Mouse (Mus musculus): ENCODE data around the gene Gimap9. TPM values are rescaled to one million over a fixed set of nuclear protein-coding genes. Genes with fewer than 3 reads are reported as not detected.
"Not testable (repeated sequence)": the region's sequence is repeated elsewhere in the genome, so short reads cannot be mapped to it uniquely, and the experiment has no call there.

Gene Gimap9
- polyA plus RNA-seq, 1 experiment from 2014 or later = 16.1 TPM

DNA sequence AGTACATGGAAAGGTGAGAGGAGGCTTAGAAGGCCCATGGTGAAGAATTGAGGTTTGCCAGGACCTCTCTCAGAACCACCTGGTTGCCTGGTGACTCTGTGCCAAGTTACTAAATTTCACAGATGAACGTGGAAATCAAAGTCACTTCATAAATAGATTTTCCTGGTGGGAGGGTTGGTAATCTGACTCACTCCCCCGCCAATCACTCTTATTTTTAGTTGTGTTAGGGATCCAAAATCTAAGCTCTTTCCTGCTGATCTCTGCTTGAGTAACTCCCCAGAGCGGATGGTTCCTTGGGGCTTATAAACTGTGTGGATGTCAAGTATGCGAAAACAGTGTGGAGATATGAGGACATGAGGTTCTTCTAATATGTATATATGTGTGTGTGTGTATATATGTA, 6.3 kb downstream of the Gimap9 start:
- WGBS = 73% methylated on average over 4 of the region's 4 CpGs
- Histone ChIP-seq H3K27ac (peak overlapping the region; percentile 48), H3K9me3 (no peaks in the 10 kb centered on the region), H3K36me3 (no peaks in the 10 kb centered on the region), H3K4me1 (no peaks in the 10 kb centered on the region), H3K9ac (no peak overlapping the region), H3K27me3 (no peaks in the 10 kb centered on the region), H3K4me3 (no peak overlapping the region), H3K4me2 (no peak overlapping the region)
- no peak for ATAC-seq (ENCODE audit: borderline replicate concordance, extremely low read depth, low FRiP score, low TSS enrichment)

DNA sequence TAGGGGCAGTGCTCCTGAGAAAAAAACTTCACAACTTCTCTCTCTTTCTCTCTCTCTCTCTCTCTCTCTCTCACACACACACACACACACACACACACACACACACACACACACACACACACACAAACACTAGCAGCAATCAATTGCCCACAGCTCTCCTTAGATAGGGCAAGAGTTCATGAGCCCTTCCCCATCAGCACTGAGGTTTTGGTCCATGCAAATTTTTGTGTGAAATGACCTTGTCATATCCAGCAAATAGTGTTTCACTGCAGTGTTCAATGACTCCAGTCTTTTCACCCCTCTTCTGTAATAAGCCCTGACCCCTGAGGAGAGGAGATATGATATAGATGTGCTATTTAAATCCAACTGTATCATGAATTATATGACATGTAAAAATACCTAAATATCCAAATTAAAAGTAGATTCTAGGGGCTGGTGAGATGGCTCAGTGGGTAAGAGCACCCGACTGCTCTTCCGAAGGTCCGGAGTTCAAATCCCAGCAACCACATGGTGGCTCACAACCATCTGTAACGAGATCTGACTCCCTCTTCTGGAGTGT, 7.4 kb downstream of the Gimap9 start:
- WGBS = 85% methylated on average over 4 of the region's 4 CpGs
- ATAC-seq (ENCODE audit: borderline replicate concordance, extremely low read depth, low FRiP score, low TSS enrichment); H3K4me3 ChIP-seq; H3K27me3 ChIP-seq; H3K4me1 ChIP-seq; H3K9ac ChIP-seq; H3K9me3 ChIP-seq; H3K27ac ChIP-seq; H3K4me2 ChIP-seq; H3K36me3 ChIP-seq: not testable (repeated sequence)

DNA sequence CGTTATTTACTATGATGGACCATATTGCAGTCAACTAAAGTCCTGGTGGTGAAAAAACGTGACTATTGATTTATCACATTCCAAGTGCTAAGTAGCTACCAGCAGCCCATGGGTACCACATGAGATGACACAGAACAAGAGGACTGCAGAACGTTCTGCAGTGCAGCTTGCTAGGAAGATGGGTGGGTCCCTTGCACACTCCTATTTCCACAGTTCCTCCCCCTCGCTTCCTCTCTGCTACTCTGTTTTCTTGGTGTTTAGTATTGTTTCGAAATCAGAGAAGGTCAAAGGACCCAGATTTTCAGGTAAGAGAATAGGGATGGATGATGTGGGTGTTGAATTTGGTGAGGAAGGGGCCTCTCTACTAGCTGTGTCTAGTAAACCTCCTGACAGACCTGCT, 8.4 kb downstream of the Gimap9 start, which contains the start of gene Gimap4:
Gene Gimap4, plus strand, starts transcription at position 231 of the 400 bp plus-strand sequence.
- WGBS = 62% methylated on average over 5 of the region's 5 CpGs
- ATAC-seq (ENCODE audit: borderline replicate concordance, extremely low read depth, low FRiP score, low TSS enrichment) = no peak
- H3K4me1 ChIP-seq = no peaks in the 10 kb centered on the region
- no peaks in the 10 kb centered on the region for H3K27me3 ChIP-seq
- H3K4me2 ChIP-seq = peak within 1 kb of the TSS; percentile 16; the same call in 1 of the 2 replicates
- peak within 1 kb of the TSS; percentile 66 for H3K27ac ChIP-seq
- no peaks in the 10 kb centered on the region for H3K36me3 ChIP-seq
- H3K4me3 ChIP-seq = peak within 1 kb of the TSS; percentile 7; the same call in 1 of the 2 replicates
- H3K9me3 ChIP-seq = no peaks in the 10 kb centered on the region
- H3K9ac ChIP-seq = no peak within 1 kb of the TSS

DNA sequence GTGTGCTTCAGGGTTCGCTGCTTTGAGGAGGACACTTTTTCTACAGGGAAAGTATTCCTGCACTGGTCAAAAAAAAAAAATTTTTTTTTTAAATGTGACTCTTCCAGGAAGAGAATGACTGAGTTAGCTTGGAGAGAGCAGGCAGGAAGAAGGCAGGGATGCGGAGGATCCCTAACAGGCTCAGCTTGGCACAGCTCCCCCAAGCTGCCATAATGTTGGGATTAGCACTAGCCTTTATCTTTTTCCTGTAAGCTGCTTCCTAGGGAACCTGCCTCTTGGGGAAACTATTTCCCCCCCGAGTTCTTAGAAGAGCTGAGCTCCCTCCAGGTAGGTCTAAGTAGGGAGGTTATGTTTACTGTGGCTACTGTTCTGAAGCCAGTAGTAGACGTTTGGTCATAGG, 8.9 kb downstream of the Gimap9 start:
- no peak for ATAC-seq (ENCODE audit: borderline replicate concordance, extremely low read depth, low FRiP score, low TSS enrichment)
- H3K27ac ChIP-seq = peak overlapping the region; percentile 66
- H3K4me2 ChIP-seq = peak overlapping the region; percentile 16; the same call in 1 of the 2 replicates
- H3K9me3 ChIP-seq = no peaks in the 10 kb centered on the region
- WGBS = 49% methylated on average over 4 of the region's 4 CpGs
- no peaks in the 10 kb centered on the region for H3K4me1 ChIP-seq
- H3K4me3 ChIP-seq = peak overlapping the region; percentile 7; the same call in 1 of the 2 replicates
- H3K9ac ChIP-seq = no peak overlapping the region
- H3K27me3 ChIP-seq = no peaks in the 10 kb centered on the region
- H3K36me3 ChIP-seq = no peaks in the 10 kb centered on the region

DNA sequence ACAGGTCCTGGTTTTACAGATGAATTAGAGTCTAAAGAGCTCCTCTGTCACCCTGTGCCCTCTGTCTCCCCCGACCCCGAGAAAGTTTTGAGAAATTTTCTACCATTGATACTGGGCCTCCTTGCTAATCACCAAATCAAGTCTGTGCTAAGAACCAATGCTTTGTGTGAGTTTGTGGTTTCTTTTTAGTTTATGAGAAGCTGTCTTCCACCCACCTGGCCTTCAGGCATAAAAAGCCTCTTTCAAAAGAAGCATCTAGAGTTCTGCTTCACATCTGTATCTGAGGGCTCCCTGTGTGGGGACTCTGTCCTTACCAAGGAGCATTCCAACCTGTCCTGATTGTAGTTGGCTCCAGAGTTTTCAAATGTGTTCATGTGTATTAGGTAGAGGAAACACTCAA, 9.3 kb downstream of the Gimap9 start:
- Histone ChIP-seq H3K9ac (no peak overlapping the region), H3K4me3 (peak overlapping the region; percentile 7; the same call in 1 of the 2 replicates), H3K9me3 (no peaks in the 10 kb centered on the region), H3K4me1 (no peaks in the 10 kb centered on the region), H3K27ac (peak overlapping the region; percentile 66), H3K36me3 (no peaks in the 10 kb centered on the region), H3K4me2 (peak overlapping the region; percentile 11; the same call in 1 of the 2 replicates), H3K27me3 (no peaks in the 10 kb centered on the region)
- 76% methylated on average over 2 of the region's 2 CpGs for WGBS
- ATAC-seq (ENCODE audit: borderline replicate concordance, extremely low read depth, low FRiP score, low TSS enrichment) = no peak

DNA sequence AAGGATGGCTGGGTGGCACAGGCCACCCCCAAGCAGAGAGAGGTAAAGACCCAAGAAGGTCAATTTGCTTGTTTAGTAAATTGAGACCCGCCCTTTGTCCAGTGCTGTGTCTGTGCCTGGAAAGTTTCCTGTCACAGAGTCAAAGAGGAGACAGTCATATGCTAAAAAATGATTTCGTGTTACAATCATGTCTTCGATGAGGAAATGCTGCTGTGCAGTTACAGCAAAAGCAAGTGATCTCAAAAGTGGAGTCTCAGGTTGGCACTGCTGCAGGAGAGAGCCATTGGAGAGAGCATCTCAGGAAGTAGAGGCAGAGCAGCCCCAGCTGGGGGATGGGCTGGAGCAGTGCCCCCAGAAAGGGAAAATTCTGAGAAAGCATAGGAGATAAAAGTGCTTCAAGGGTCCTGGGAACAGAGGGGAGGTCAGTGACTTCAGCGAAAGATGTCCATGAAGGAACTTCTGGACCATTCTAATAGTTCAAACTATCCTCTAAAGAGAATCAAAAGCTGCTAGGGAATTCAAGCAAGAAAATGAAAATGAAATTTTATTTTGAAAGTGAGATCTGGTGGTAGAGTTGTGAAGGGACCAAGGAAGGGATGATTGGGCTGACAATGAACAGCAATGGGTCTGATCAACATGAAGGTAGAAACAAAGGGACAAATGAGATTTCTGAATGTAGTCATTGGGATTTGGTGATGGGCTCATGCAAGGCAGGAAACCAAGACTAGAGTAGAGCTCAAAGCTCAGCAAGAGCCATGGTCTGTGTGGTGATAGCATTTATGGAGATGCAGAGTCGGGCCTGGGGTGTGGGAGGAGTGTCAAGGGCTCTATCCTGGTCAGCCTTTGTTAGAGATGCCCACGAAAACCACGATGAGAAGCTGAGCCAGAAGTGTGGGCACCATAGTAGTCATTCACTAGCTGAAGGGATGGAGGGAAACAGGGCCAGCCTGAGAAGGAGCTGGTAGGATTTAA, 10.1 kb downstream of the Gimap9 start:
- Histone ChIP-seq H3K36me3 (no peaks in the 10 kb centered on the region), H3K9me3 (no peaks in the 10 kb centered on the region), H3K4me2 (peak overlapping the region; percentile 11; the same call in 1 of the 2 replicates), H3K4me3 (no peak overlapping the region), H3K9ac (no peak overlapping the region), H3K27me3 (no peaks in the 10 kb centered on the region), H3K27ac (no peak overlapping the region), H3K4me1 (no peaks in the 10 kb centered on the region)
- 66% methylated on average over 7 of the region's 7 CpGs for whole genome bisulfite sequencing
- no peak for ATAC-seq (ENCODE audit: borderline replicate concordance, extremely low read depth, low FRiP score, low TSS enrichment)

DNA sequence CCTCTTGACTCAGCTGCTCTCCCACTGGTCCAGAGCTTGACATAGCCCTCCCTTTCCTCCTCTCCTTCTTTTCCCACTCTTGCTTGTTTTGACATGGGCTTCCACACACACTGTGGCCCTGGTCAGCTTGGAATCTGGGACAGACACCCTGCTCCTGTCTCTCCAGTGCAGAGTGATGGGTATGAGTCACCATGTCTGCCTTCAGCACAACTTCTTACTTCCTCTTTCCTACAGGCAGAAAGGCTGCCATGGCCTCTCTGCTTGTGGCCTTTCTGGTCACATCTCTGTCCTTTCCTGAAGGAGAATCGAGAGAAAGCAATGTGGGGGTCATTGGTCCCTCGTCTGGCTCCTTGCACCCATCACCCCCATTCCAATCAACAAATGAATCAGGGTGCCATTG, 11.1 kb downstream of the Gimap9 start:
- no peak for ATAC-seq (ENCODE audit: borderline replicate concordance, extremely low read depth, low FRiP score, low TSS enrichment)
- no peak overlapping the region for H3K9ac ChIP-seq
- no peak overlapping the region for H3K4me3 ChIP-seq
- H3K4me1 ChIP-seq = no peaks in the 10 kb centered on the region
- H3K27ac ChIP-seq = no peak overlapping the region
- WGBS = 69% methylated on average over 2 of the region's 2 CpGs
- H3K36me3 ChIP-seq = no peaks in the 10 kb centered on the region
- H3K9me3 ChIP-seq = no peaks in the 10 kb centered on the region
- H3K4me2 ChIP-seq = no peak overlapping the region
- no peaks in the 10 kb centered on the region for H3K27me3 ChIP-seq

DNA sequence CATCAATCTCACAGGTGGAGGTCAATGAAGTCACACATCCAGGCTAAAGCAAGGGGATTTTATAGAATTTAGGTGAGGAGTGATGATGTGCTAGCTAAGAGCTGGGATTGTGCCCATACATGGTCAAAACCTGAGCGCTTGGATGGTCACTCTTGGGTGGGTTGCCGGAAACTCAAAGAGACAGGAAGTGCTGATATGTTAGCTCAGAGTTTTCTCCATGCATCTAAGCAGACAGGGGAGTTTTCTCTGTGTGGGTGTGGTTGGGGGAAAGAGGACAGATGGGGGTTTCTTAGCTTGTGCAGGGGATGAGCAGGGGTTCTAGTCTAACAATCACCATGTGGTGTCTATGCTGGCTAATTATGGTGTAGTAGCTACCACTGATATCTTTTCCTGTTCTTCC, 13.4 kb downstream of the Gimap9 start:
- WGBS = 72% methylated on average over 2 of the region's 2 CpGs
- Histone ChIP-seq H3K9ac (no peak overlapping the region), H3K4me2 (no peak overlapping the region), H3K36me3 (no peaks in the 10 kb centered on the region), H3K4me3 (no peak overlapping the region), H3K4me1 (no peaks in the 10 kb centered on the region), H3K27me3 (no peaks in the 10 kb centered on the region), H3K9me3 (no peaks in the 10 kb centered on the region), H3K27ac (no peak overlapping the region)
- no peak for ATAC-seq (ENCODE audit: borderline replicate concordance, extremely low read depth, low FRiP score, low TSS enrichment)

DNA sequence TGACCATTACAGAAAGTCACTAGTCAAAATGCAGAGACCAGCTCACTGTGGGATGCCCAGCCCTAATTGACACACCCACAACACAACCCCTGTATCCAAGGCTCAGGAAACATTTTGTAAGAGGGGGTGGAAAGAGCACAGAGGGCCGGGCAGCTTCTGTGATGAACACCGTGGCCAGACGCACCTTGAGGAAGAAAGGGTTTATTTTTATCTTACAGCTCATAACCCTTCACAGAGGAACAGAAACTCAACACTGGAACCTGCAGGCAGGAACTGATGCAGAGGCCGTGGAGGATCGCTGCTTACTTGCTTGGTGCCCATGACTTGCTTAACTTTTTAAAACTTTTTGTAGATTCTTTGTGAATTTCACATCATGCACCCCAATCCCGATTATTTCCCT, 17.0 kb downstream of the Gimap9 start:
- 82% methylated on average over 6 of the region's 6 CpGs for WGBS
- ATAC-seq (ENCODE audit: borderline replicate concordance, extremely low read depth, low FRiP score, low TSS enrichment) = no peak
- no peaks in the 10 kb centered on the region for H3K4me1 ChIP-seq

DNA sequence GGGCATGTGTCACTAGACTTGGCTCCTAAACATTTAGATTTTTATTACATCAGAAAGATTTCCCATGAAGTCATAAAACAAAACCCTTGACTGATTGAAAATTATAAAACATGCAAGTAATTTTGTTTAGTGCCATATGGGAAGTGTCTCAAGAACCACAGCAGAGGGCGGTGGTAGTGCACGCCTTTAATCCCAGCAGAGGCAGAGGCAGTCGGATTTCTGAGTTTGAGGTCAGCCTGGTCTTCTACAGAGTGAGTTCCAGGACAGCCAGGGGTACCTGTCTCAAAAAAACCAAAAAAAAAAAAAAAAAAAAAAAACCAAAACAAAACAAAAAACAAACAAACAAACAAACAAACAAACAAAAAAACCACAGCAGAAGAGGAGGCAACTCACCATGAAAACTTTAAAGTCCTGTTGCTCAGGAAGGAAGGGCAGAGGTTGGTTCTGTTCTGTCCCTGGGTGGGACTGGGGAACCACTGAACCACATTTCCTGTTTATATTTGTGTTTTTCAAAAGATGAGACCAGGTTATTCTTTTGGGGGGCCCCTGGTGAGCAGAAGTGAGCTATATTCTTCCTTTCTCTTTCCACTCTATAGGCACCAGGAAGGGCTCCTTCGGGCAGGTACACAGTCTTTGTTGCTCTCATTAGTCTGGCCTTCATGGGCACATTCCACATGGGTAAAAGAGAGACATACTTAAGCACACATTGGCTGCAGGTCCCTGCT, 21.1 kb downstream of the Gimap9 start:
- H3K4me2 ChIP-seq = no peak overlapping the region
- no peaks in the 10 kb centered on the region for H3K36me3 ChIP-seq
- H3K27ac ChIP-seq = peak overlapping the region; percentile 34
- H3K4me1 ChIP-seq = peaks cover 3% of the 10 kb centered on the region; the same call in 1 of the 2 replicates
- no peaks in the 10 kb centered on the region for H3K27me3 ChIP-seq
- 70% methylated on average over 4 of the region's 4 CpGs for WGBS
- no peaks in the 10 kb centered on the region for H3K9me3 ChIP-seq
- no peak overlapping the region for H3K9ac ChIP-seq
- no peak for ATAC-seq (ENCODE audit: borderline replicate concordance, extremely low read depth, low FRiP score, low TSS enrichment)
- H3K4me3 ChIP-seq = no peak overlapping the region

More for the DNA sequence above, 17.0 kb downstream of the Gimap9 start:
- no peak overlapping the region for H3K27ac ChIP-seq
- H3K27me3 ChIP-seq = no peaks in the 10 kb centered on the region
- H3K36me3 ChIP-seq = no peaks in the 10 kb centered on the region
- no peaks in the 10 kb centered on the region for H3K9me3 ChIP-seq
- no peak overlapping the region for H3K4me3 ChIP-seq
- no peak overlapping the region for H3K9ac ChIP-seq
- H3K4me2 ChIP-seq = no peak overlapping the region

DNA sequence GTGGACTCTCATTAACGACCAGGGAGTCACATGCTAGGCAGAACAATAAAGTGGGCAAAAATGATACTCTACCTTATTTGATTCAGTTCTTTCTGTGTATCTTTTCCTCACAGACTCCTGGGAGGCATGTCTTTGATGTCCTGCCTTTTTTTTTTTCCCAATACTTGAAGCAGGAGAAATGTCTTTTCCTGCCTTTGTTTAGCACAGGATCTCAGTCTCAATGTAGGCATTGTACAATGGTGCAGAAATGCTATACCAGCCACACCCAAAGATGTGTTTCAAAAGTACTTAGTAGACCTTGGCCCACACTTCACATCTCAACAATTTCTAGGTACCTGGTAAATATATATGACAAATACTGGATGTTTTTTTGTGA, 21.6 kb downstream of the Gimap9 start:
- WGBS = 27% methylated on average over 1 of the region's 1 CpGs
- Histone ChIP-seq H3K4me2 (no peak overlapping the region), H3K27ac (peak overlapping the region; percentile 34), H3K9ac (no peak overlapping the region), H3K27me3 (no peaks in the 10 kb centered on the region), H3K36me3 (no peaks in the 10 kb centered on the region), H3K9me3 (no peaks in the 10 kb centered on the region), H3K4me1 (peaks cover 3% of the 10 kb centered on the region; the same call in 1 of the 2 replicates), H3K4me3 (no peak overlapping the region)
- ATAC-seq (ENCODE audit: borderline replicate concordance, extremely low read depth, low FRiP score, low TSS enrichment) = no peak

Data from lung, embryonic 15.5 days (tissue).